Mouse (Mus musculus) induced T-regulatory cell, adult 2 months (primary cell): ENCODE data around the gene Bicdl1.

Experiments used
- DNase-seq: peaks from one replicate; pipeline ENCODE4 v3.0.0-alpha.2; 2012; ENCODE audit warnings: low read depth

Bicdl1 gene

GRCm38 (mm10) chr5:115667894-115668293, 63.5 kb downstream of the Bicdl1 start:
- DNase-seq = no peak

GRCm38 (mm10) chr5:115667210-115667609, 64.2 kb downstream of the Bicdl1 start:
- no peak for DNase-seq

- DNase-seq = no peak
These were observed 64.9 kb downstream of the Bicdl1 start for GRCm38 (mm10) chr5:115666366-115667065.

- no peak for DNase-seq
These were observed 68.8 kb downstream of the Bicdl1 start for GRCm38 (mm10) chr5:115662658-115663057.

- no peak for DNase-seq
These were observed 73.1 kb downstream of the Bicdl1 start for GRCm38 (mm10) chr5:115658352-115658751.

GRCm38 (mm10) chr5:115657234-115657633, 74.2 kb downstream of the Bicdl1 start:
- no peak for DNase-seq

GRCm38 (mm10) chr5:115656677-115657076, 74.7 kb downstream of the Bicdl1 start:
- DNase-seq = no peak

GRCm38 (mm10) chr5:115653776-115654175, 77.6 kb downstream of the Bicdl1 start:
- no peak for DNase-seq

GRCm38 (mm10) chr5:115652681-115653575, 78.5 kb downstream of the Bicdl1 start:
- peak; percentile 98 for DNase-seq

GRCm38 (mm10) chr5:115651821-115652220, 79.6 kb downstream of the Bicdl1 start:
- DNase-seq = no peak

GRCm38 (mm10) chr5:115650885-115651284, 80.5 kb downstream of the Bicdl1 start:
- no peak for DNase-seq

- no peak for DNase-seq
These were observed 81.7 kb downstream of the Bicdl1 start for GRCm38 (mm10) chr5:115649699-115650098.

GRCm38 (mm10) chr5:115648876-115649275, 82.5 kb downstream of the Bicdl1 start:
- DNase-seq = no peak

- peak; percentile 27 for DNase-seq
These were observed 87.2 kb downstream of the Bicdl1 start for GRCm38 (mm10) chr5:115644192-115644591.

GRCm38 (mm10) chr5:115635536-115635935, 95.9 kb downstream of the Bicdl1 start:
- DNase-seq = peak; percentile 64

- no peak for DNase-seq
These were observed 97.4 kb downstream of the Bicdl1 start for GRCm38 (mm10) chr5:115634046-115634445.

- DNase-seq = peak; percentile 29
These were observed 98.4 kb downstream of the Bicdl1 start for GRCm38 (mm10) chr5:115633060-115633459.

- DNase-seq = peak; percentile 54
These were observed 99.1 kb downstream of the Bicdl1 start for GRCm38 (mm10) chr5:115632358-115632714.

GRCm38 (mm10) chr5:115631505-115632357, 99.7 kb downstream of the Bicdl1 start, which contains the start of gene Rab35:
Gene Rab35, plus strand, starts transcription at chr5:115631908.
- peak; percentile 96 for DNase-seq

GRCm38 (mm10) chr5:115630291-115630690, 101.1 kb downstream of the Bicdl1 start:
- no peak for DNase-seq

GRCm38 (mm10) chr5:115629672-115630071, 101.7 kb downstream of the Bicdl1 start:
- DNase-seq = peak; percentile 34

- no peak for DNase-seq
These were observed 103.3 kb downstream of the Bicdl1 start for GRCm38 (mm10) chr5:115628083-115628482.
